9 mouse cellular contexts compared by ENCODE assay signal in the genomic region with DNA sequence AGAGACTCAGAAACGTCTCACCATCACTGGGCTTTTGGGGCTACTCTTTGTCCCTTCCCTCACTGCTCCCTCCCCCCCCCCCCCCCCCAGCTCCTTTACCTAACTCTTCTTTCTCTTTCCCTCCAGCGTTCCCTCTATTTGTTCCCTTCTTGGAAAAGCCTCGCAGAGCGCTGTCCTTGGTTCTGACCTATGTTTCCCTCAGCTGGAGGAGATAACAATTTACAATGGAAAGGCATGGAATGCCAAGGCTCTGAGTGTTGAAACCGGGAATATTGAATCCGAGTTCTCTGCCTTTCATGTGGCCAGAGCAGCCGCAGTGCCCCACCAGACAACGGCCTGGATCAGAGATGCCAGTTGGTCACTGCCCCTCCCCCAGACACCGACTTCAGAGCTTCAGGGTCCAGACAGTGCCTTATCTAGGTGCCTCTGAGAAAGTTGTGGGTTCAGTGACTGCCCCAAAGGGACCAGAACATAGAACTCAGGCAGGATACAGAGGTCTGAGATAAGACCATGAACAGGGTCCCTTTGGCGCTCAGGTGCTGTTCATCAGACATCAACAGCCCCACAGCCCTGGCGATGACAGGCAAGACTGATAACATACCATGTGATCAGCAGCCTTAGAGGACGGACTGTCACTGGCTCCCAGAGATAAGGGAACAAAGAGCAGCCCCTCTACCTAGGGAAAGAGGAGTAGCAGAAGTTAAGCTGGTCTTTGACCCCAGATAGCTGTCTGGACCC. TPM values are rescaled to one million over a fixed set of nuclear protein-coding genes. Genes with fewer than 3 reads are reported as not detected.
DNase-seq lines count a peak whose midpoint lies in the region; ATAC-seq lines count a peak whose summit lies in the region.
"Had no signal": no experiment of that assay in that cellular context is flagged by ENCODE, and none has a peak within 500 bp of the region (broad histone marks: within the 10 kb centered on the region; RNA-seq: fewer than 3 reads in every experiment).

No protein-coding gene starts in this region.

- intact Hi-C loops in left cerebral cortex, postnatal 14 days (cut with DNase I) = no loop called here

- peaks cover 24% of the 10 kb centered on the region for H3K4me1 ChIP-seq in hindbrain, embryonic 12.5 days
- H3K4me1 ChIP-seq: megakaryocyte, embryonic 14.5 days had no signal

- DNase-seq in MEL-GATA-1-ER (ENCODE audit: extremely low read depth, low read depth) = peak; percentile 77
- DNase-seq in adrenal gland, adult 18-20 months (ENCODE audit: low spot score in 2 of 2) = peak; percentile 7 to 33
- no peak for DNase-seq in left cerebral cortex, postnatal 14 days (ENCODE audit: low spot score in 2 of 2)
- no peak for DNase-seq in cerebellum, adult 11 months
- no peak for DNase-seq in urinary bladder, postnatal 36 days (ENCODE audit: low spot score in 2 of 2)

- 9% methylated on average over 12 of the region's 12 CpGs for WGBS in hindbrain, embryonic 12.5 days

- ATAC-seq in hindbrain, embryonic 12.5 days (ENCODE audit: low FRiP score) = peak; percentile 51; the same call in 1 of the 2 replicates
- ATAC-seq in megakaryocyte-erythroid progenitor cell, adult 5-6 weeks (replicated peaks; ENCODE audit: low FRiP score, low TSS enrichment, poor library complexity, severe bottlenecking) = peak; percentile 78

- peaks cover 12% of the 10 kb centered on the region for H3K27me3 ChIP-seq in hindbrain, embryonic 12.5 days

- peak overlapping the region; percentile 44; the same call in 1 of the 2 replicates for H3K27ac ChIP-seq in hindbrain, embryonic 12.5 days
- H3K27ac ChIP-seq: embryonic facial prominence, embryonic 13.5 days had no signal

- H3K9ac ChIP-seq in hindbrain, embryonic 12.5 days = no peak overlapping the region
- H3K9ac ChIP-seq: embryonic facial prominence, embryonic 13.5 days had no signal

- no peaks in the 10 kb centered on the region for H3K9me3 ChIP-seq in hindbrain, embryonic 12.5 days (replicated peaks)
- H3K9me3 ChIP-seq: embryonic facial prominence, embryonic 13.5 days had no signal

- no peak overlapping the region for H3K4me3 ChIP-seq in hindbrain, embryonic 12.5 days
- H3K4me3 ChIP-seq: embryonic facial prominence, embryonic 13.5 days; megakaryocyte, embryonic 14.5 days had no signal

- H3K4me2 ChIP-seq in hindbrain, embryonic 12.5 days (replicated peaks) = no peak overlapping the region
- H3K4me2 ChIP-seq: embryonic facial prominence, embryonic 13.5 days had no signal

- no peaks in the 10 kb centered on the region for H3K36me3 ChIP-seq in hindbrain, embryonic 12.5 days
- H3K36me3 ChIP-seq: embryonic facial prominence, embryonic 13.5 days had no signal

RNA-seq across cellular contexts. Expression of gene Slc32a1, which starts 25.8 kb away (rescaled TPM):
- not detected for total RNA-seq in adrenal gland, adult 18-20 months (2021)
- 3.5 and 4.3 TPM in 2 replicates for polyA plus RNA-seq in hindbrain, embryonic 12.5 days (2016; fragmentation: Nextera tagmentation; extraction: Ambion mirVana)
- total RNA-seq in megakaryocyte-erythroid progenitor cell, adult 5-6 weeks (2014; fragmentation: Nextera tagmentation) = not detected in 2 replicates
- total RNA-seq in megakaryocyte-erythroid progenitor cell, adult 5-6 weeks (2017) = not detected in 2 replicates
- total RNA-seq in left cerebral cortex, postnatal 14 days (2021) = 10 to 100 TPM; 89.6 to 100.0 TPM
- polyA plus RNA-seq: embryonic facial prominence, embryonic 13.5 days had no signal

RNA-seq across cellular contexts. Expression of gene Actr5, which starts 39.9 kb away (rescaled TPM):
- total RNA-seq in adrenal gland, adult 18-20 months (2021) = 10 to 100 TPM; 11.9 to 12.8 TPM
- polyA plus RNA-seq in hindbrain, embryonic 12.5 days (2016; fragmentation: Nextera tagmentation; extraction: Ambion mirVana) = 21.1 and 23.7 TPM in 2 replicates
- total RNA-seq in megakaryocyte-erythroid progenitor cell, adult 5-6 weeks (2014; fragmentation: Nextera tagmentation) = 13.8 and 21.1 TPM in 2 replicates
- total RNA-seq in megakaryocyte-erythroid progenitor cell, adult 5-6 weeks (2017) = 16.2 and 31.5 TPM in 2 replicates
- total RNA-seq in left cerebral cortex, postnatal 14 days (2021) = 10 to 100 TPM in 1 of 2 experiments, 1 to 10 TPM in 1; 9.1 to 10.1 TPM

Comparison
In these comparisons a context has a peak if more than half of its experiments do, and no peak if none do; other contexts are left out.
1. DNase-seq: peak in MEL-GATA-1-ER (single experiment) and adrenal gland, adult 18-20 months (2 of 2); none in left cerebral cortex, postnatal 14 days (0 of 2), cerebellum, adult 11 months (single experiment) and urinary bladder, postnatal 36 days (0 of 2).
2. RNA of gene Slc32a1, which starts 25.8 kb away (total RNA-seq): 89.6 to 100.0 TPM in left cerebral cortex, postnatal 14 days; not detected in adrenal gland, adult 18-20 months and not detected in megakaryocyte-erythroid progenitor cell, adult 5-6 weeks; every median in the first group is over 10 times any median in the second.